Mouse (Mus musculus): ENCODE results near the gene Btbd35f18.
"Not testable (repeated sequence)": the region's sequence is repeated elsewhere in the genome, so short reads cannot be mapped to it uniquely, and the experiment has no call there.

Btbd35f18 gene

GRCm38 (mm10) chrX:3699933-3700332 lies at the start of gene Btbd35f18:
Gene Btbd35f18 (plus strand): TSS chrX:3700233.
- DNase-seq (ENCODE audit: low spot score in 2 of 2), result not testable (repeated sequence)

All from urinary bladder, adult 18-20 months (tissue).